Mouse (Mus musculus) heart, adult 2 months (tissue): ENCODE data around the gene 4921536K21Rik.

ENCODE experiments used
- CTCF ChIP-seq: fragments of 200-600 bp; IDR thresholded peaks from 2 replicates; pipeline ENCODE4 v1.8.1; 2022; ENCODE audit warnings: antibody characterized with exemption, mild to moderate bottlenecking, moderate library complexity
- EP300 ChIP-seq: fragments of 200-500 bp; IDR thresholded peaks from 2 replicates; pipeline ENCODE4 v1.6.1; 2011; ENCODE audit warnings: low read depth, low read length, control low read depth; ENCODE audit not compliant: insufficient read depth

DNA sequence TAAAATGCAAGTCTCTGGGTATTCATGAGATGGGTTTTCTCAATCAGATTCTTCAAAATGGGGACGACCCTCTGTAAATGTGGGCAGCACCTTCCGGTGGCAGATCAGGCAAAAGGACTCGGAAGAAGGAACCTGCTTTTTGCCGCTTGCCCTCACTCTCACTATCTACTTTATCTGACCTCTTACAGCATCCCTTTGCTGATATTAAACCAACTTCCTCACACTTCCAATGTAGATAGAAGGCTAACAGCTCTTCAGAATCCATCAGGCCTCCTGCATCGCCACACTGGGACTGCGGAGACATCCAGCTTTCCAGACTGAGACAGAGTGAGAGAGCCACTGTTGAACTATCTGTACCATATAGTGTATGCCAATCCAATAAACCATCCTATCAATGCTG lies 27.8 kb upstream of the 4921536K21Rik start:
- TF ChIP-seq EP300 (no peak), CTCF (no peak)
